Comparison of ENCODE assay signal across 21 mouse cellular contexts in the genomic region with DNA sequence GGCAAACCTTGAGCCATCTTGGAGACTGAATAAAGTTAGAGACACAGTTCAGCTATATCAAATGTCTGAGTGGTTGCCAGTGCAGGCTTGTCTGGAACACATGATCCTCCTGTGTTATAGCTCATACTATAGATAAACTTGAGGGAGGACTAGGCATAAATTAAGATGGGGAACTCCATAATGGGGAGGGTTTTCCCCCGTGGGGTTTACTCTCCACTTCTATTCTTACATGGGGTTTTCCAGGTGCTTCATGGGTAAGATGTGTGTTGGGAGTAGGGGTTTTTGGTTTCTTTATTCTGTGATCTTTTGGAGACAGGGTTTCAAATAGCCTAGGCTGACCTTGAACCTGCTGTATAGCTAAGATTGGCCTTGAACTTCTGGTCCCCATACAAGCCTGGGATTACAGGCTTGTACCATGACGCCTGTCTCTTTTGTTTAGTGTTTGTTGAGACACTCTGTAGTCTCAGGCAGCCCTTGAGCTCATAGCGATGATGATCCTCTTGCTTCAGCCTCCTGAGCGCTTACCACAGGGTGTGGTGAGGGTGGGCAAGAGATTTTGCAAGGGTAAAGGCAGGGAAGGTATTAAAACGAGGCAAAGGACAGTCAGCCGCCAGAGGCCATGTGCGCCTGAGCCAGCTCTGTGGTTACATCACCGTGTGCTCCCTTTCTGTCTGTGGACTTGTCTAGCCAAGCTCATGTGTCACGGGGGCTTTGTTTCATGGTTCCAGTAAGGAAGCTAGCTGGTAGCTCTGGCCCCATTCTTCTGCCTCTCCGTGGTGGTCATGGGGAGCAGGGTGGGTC. TPM values are rescaled to one million over a fixed set of nuclear protein-coding genes. Genes with fewer than 3 reads are reported as not detected.
DNase-seq lines count a peak whose midpoint lies in the region; TF ChIP-seq lines count a peak whose summit lies in the region.
"Had no signal": no experiment of that assay in that cellular context is flagged by ENCODE, and none has a peak within 500 bp of the region (broad histone marks: within the 10 kb centered on the region; RNA-seq: fewer than 3 reads in every experiment).

No protein-coding gene starts in this region.

- H3K4me1 ChIP-seq in thymus, adult 2 months (replicated peaks; ENCODE audit: control insufficient read depth, insufficient read depth, low read length), result peaks cover 42% of the 10 kb centered on the region
- H3K4me1 ChIP-seq: limb, embryonic 10.5 days; liver, embryonic 12.5 days had no signal

- peak; percentile 30 for DNase-seq in 3T3-L1 (ENCODE audit: low read depth, low spot score)
- DNase-seq in B cell, adult 2 months, result peak; percentile 77 to 88
- peak; percentile 73 for DNase-seq in T-cell, adult 2 months (ENCODE audit: low spot score)
- peak; percentile 68 to 81 for DNase-seq in natural killer cell, adult 2 months (ENCODE audit: low spot score in 2 of 2)
- DNase-seq in thymus, adult 18-20 months, result no peak
- no peak for DNase-seq in layer of hippocampus, postnatal 14 days (ENCODE audit: low spot score in 2 of 2)
- no peak for DNase-seq in thymus, adult 2 months
- DNase-seq: cerebellum, adult 9-11 months; gastrocnemius, postnatal 36 days; kidney, adult 18-20 months; kidney, postnatal 14 days; lung, adult 2 months; lung, postnatal 36 days; right cerebral cortex, postnatal 4 days had no signal

- TF ChIP-seq POLR2A in thymus, adult 2 months (IDR thresholded peaks at IDR 0.05; ENCODE audit: control insufficient read depth, extremely low read depth, insufficient read depth, low read length, poor library complexity), result no peak

- no peaks in the 10 kb centered on the region for H3K27me3 ChIP-seq in thymus, adult 2 months (ENCODE audit: control insufficient read depth, insufficient read depth, low read length)
- H3K27me3 ChIP-seq: embryonic facial prominence, embryonic 13.5 days had no signal

- WGBS in thymus, adult 2 months, result 44% methylated on average over 10 of the region's 10 CpGs

- H3K27ac ChIP-seq in thymus, adult 2 months (ENCODE audit: control insufficient read depth, insufficient read depth, low read length), result no peak overlapping the region
- H3K27ac ChIP-seq: embryonic facial prominence, embryonic 13.5 days; hindbrain, embryonic 10.5 days; hindbrain, postnatal 0 days; layer of hippocampus, adult 2 months; left cerebral cortex, adult 2 months; limb, embryonic 10.5 days; liver, embryonic 12.5 days had no signal

- no peak overlapping the region for H3K4me3 ChIP-seq in thymus, adult 2 months (ENCODE audit: control insufficient read depth, insufficient read depth, low read length)
- H3K4me3 ChIP-seq: embryonic facial prominence, embryonic 13.5 days; hindbrain, embryonic 10.5 days; layer of hippocampus, adult 2 months; left cerebral cortex, adult 2 months; limb, embryonic 10.5 days; liver, embryonic 12.5 days had no signal

- no peaks in the 10 kb centered on the region for H3K36me3 ChIP-seq in thymus, adult 2 months (ENCODE audit: control insufficient read depth, insufficient read depth, low read length)
- H3K36me3 ChIP-seq: embryonic facial prominence, embryonic 13.5 days; hindbrain, embryonic 10.5 days; limb, embryonic 10.5 days; liver, embryonic 12.5 days had no signal

- TF ChIP-seq CTCF in thymus, adult 2 months (IDR thresholded peaks at IDR 0.05; ENCODE audit: borderline replicate concordance, control insufficient read depth, extremely low read depth, insufficient read depth, low read length, poor library complexity), result no peak

RNA-seq across cellular contexts. Expression of a gene that starts 5.8 kb away (rescaled TPM):
- total RNA-seq in layer of hippocampus, postnatal 14 days (2021), result 1 to 10 TPM; 7.0 to 9.0 TPM
- polyA plus RNA-seq in thymus, adult 2 months (2012; rRNA removed), result 119 and 124 TPM in 2 replicates

RNA-seq across cellular contexts. Expression of a gene that starts 36.6 kb away (rescaled TPM):
- under 1 TPM in 1 of 2 experiments, not detected in 1; 0.07 TPM for total RNA-seq in layer of hippocampus, postnatal 14 days (2021)
- 8.9 and 9.5 TPM in 2 replicates for polyA plus RNA-seq in thymus, adult 2 months (2012; rRNA removed)
- total RNA-seq: layer of hippocampus, adult 2 months had no signal

Comparison
In these comparisons a context has a peak if more than half of its experiments do, and no peak if none do; other contexts are left out.
1. DNase-seq: peak in 3T3-L1 (single experiment), B cell, adult 2 months (2 of 2), T-cell, adult 2 months (single experiment) and natural killer cell, adult 2 months (2 of 2); none in thymus, adult 18-20 months (0 of 2), layer of hippocampus, postnatal 14 days (0 of 2) and thymus, adult 2 months (single experiment).